Mouse (Mus musculus) CH12.LX (cell line): ENCODE results near the gene Grin2a. TPM values are rescaled to one million over a fixed set of nuclear protein-coding genes. Genes with fewer than 3 reads are reported as not detected.

Experiments
- DNase-seq: peaks from one replicate; pipeline ENCODE4 v3.0.0-alpha.2; 2013; ENCODE audit errors: extremely low read depth
- H3K27ac ChIP-seq: 2 replicates; pipeline ENCODE4 v1.5.1; 2012; ENCODE audit warnings: low read depth, mild to moderate bottlenecking, control low read depth, moderate library complexity; ENCODE audit not compliant: insufficient read depth
- H3K27me3 ChIP-seq: replicated peaks from 2 replicates; pipeline ENCODE3; 2012; ENCODE audit warnings: inconsistent platforms
- H3K36me3 ChIP-seq, 2 experiments: replicated peaks in 1 of 2; 2 replicates each; pipeline versions ENCODE3 to v1.6.1; 2012; ENCODE audit warnings: inconsistent platforms in 1 of 2, low read length in 1 of 2, mild to moderate bottlenecking in 1 of 2, mixed read lengths in 1 of 2, moderate library complexity in 1 of 2; ENCODE audit not compliant: control insufficient read depth in 1 of 2, insufficient read depth in 1 of 2
- H3K4me1 ChIP-seq, 2 experiments: 2 replicates each; pipeline ENCODE4 v1.6.1; 2012; ENCODE audit warnings: inconsistent platforms in 1 of 2, moderate library complexity in 1 of 2; ENCODE audit not compliant: insufficient read depth in 2 of 2, control insufficient read depth in 1 of 2
- H3K4me2 ChIP-seq: 2 replicates; pipeline ENCODE4 v1.6.1; 2012; ENCODE audit warnings: low read depth, mild to moderate bottlenecking, control low read depth; ENCODE audit not compliant: poor library complexity, insufficient read depth, severe bottlenecking
- H3K4me3 ChIP-seq, 3 experiments: fragments of 150-350 bp in 1 of 3; sonication (generic) in 1 of 3; replicated peaks in 1 of 3; 2 replicates each; pipeline versions ENCODE3 to v1.5.1; 2011 to 2012; ENCODE audit warnings: low read depth in 2 of 3, low read length in 2 of 3, mild to moderate bottlenecking in 2 of 3, moderate library complexity in 2 of 3, control low read depth in 1 of 3, improper control_type of control experiment in 1 of 3, inconsistent platforms in 1 of 3, mixed read lengths in 1 of 3; ENCODE audit not compliant: poor library complexity in 1 of 3
- H3K79me2 ChIP-seq: replicated peaks from 2 replicates; pipeline ENCODE4 v1.6.1; 2012; ENCODE audit warnings: mild to moderate bottlenecking, moderate library complexity; ENCODE audit not compliant: control insufficient read depth, poor library complexity, insufficient read depth, severe bottlenecking; ENCODE audit errors: extremely low read depth
- H3K9ac ChIP-seq: 2 replicates; pipeline ENCODE4 v1.6.1; 2012; ENCODE audit warnings: low read depth, mild to moderate bottlenecking, control low read depth, moderate library complexity; ENCODE audit not compliant: insufficient read depth
- H3K9me3 ChIP-seq: replicated peaks from 2 replicates; pipeline ENCODE3; 2012; ENCODE audit warnings: low read length, inconsistent platforms, mixed read lengths
- BHLHE40 ChIP-seq: IDR thresholded peaks from 2 replicates; pipeline ENCODE4 v1.6.1; 2011; ENCODE audit warnings: mild to moderate bottlenecking, low read depth, low read length, improper control_type of control experiment
- CHD1 ChIP-seq: IDR thresholded peaks from 2 replicates; pipeline ENCODE4 v1.6.1; 2012; ENCODE audit warnings: low read depth, low read length, improper control_type of control experiment, inconsistent platforms
- CTCF ChIP-seq, 2 experiments: IDR thresholded peaks in 1 of 2; conservative IDR thresholded peaks in 1 of 2; 2 replicates each; pipeline ENCODE4 v1.5.1; 2011 to 2012; ENCODE audit warnings: low read depth in 2 of 2, low read length in 2 of 2, improper control_type of control experiment in 1 of 2, inconsistent platforms in 1 of 2, mild to moderate bottlenecking in 1 of 2, moderate library complexity in 1 of 2
- E2F4 ChIP-seq: IDR thresholded peaks from 2 replicates; pipeline ENCODE4 v1.6.1; 2011; ENCODE audit warnings: low read depth, low read length, improper control_type of control experiment; ENCODE audit not compliant: insufficient replicate concordance
- EP300 ChIP-seq: IDR thresholded peaks from 2 replicates; pipeline ENCODE4 v1.6.1; 2011; ENCODE audit warnings: low read length, improper control_type of control experiment
- ETS1 ChIP-seq: conservative IDR thresholded peaks from 2 replicates; pipeline ENCODE4 v1.6.1; 2012; ENCODE audit warnings: low read depth, mild to moderate bottlenecking, inconsistent platforms, low read length, improper control_type of control experiment, moderate library complexity
- JUND ChIP-seq: conservative IDR thresholded peaks from 2 replicates; pipeline ENCODE4 v1.6.1; 2011; ENCODE audit warnings: low read depth, low read length, improper control_type of control experiment
- MAFK ChIP-seq: IDR thresholded peaks from 2 replicates; pipeline ENCODE4 v1.6.1; 2011; ENCODE audit warnings: low read length, improper control_type of control experiment; ENCODE audit not compliant: insufficient replicate concordance
- MAZ ChIP-seq: IDR thresholded peaks from 2 replicates; pipeline ENCODE4 v1.6.1; 2012; ENCODE audit warnings: low read depth, mild to moderate bottlenecking, inconsistent platforms, low read length, improper control_type of control experiment, moderate library complexity
- MYC ChIP-seq: IDR thresholded peaks from 2 replicates; pipeline ENCODE4 v1.6.1; 2011; ENCODE audit warnings: low read depth, mild to moderate bottlenecking, improper control_type of control experiment, low read length
- NELFE ChIP-seq: IDR thresholded peaks from 2 replicates; pipeline ENCODE4 v1.6.1; 2011; ENCODE audit warnings: low read depth, low read length, improper control_type of control experiment
- RAD21 ChIP-seq: IDR thresholded peaks from 2 replicates; pipeline ENCODE4 v1.6.1; 2011; ENCODE audit warnings: low read depth, mild to moderate bottlenecking, low read length, improper control_type of control experiment, moderate library complexity
- TBP ChIP-seq: conservative IDR thresholded peaks from 2 replicates; pipeline ENCODE4 v1.6.1; 2011; ENCODE audit warnings: low read depth, low read length, improper control_type of control experiment
- ZKSCAN1 ChIP-seq: IDR thresholded peaks from 2 replicates; pipeline ENCODE4 v1.6.1; 2012; ENCODE audit warnings: low read depth, inconsistent platforms, low read length, improper control_type of control experiment, borderline replicate concordance
- ZNF384 ChIP-seq: IDR thresholded peaks from 2 replicates; pipeline ENCODE4 v1.6.1; 2012; ENCODE audit warnings: low read depth, low read length, improper control_type of control experiment, inconsistent platforms
- dilution Hi-C: fragments of 300-500 bp; cut with MboI; formaldehyde crosslinking; loops from 2 replicates; pipeline ENCODE4 v1.14.3; 2020; ENCODE audit warnings: low sequenced_read_pairs; ENCODE audit not compliant: extremely low pct_unique_long_range_greater_than_20kb, extremely low pct_ligation_motif_present
- in situ Hi-C: fragments of 300-500 bp; cut with MboI; formaldehyde crosslinking; loops from 3 replicates; pipeline ENCODE4 v1.14.3; 2019; ENCODE audit warnings: low sequenced_read_pairs, low pct_ligation_motif_present, low pct_unique_long_range_greater_than_20kb, mixed read lengths
- polyA plus RNA-seq: library from polyadenylated mRNA; unstranded; fragments of >175 nt; gene quantifications from 2 replicates; pipeline ENCODE4 v1.2.1, GENCODE M21; 2012; ENCODE audit warnings: low read depth; ENCODE audit not compliant: insufficient read length
- total RNA-seq, 2 experiments: library from RNA; depleted of rRNA; stranded (reverse); fragments of 300-350 nt in 1 of 2; fragments of >200 nt in 1 of 2; gene quantifications; 2 replicates each; pipeline ENCODE4 v1.2.3; 2012 to 2014

The Grin2a gene
- total and polyA plus RNA-seq, 3 experiments, result not detected

GRCm38 (mm10) chr16:9533564-9534332 lies 461.6 kb downstream of the Grin2a start:
- Histone ChIP-seq H3K27me3 (no peaks in the 10 kb centered on the region), H3K79me2 (no peaks in the 10 kb centered on the region), H3K4me3 (no peak overlapping the region), H3K27ac (no peak overlapping the region), H3K4me2 (no peak overlapping the region), H3K9me3 (no peaks in the 10 kb centered on the region), H3K36me3 (no peaks in the 10 kb centered on the region), H3K4me1 (no peaks in the 10 kb centered on the region), H3K9ac (no peak overlapping the region)
- dilution Hi-C loops, result no loop called here
- in situ Hi-C loops, result no loop called here
- no peak for DNase-seq
- TF ChIP-seq CTCF (conservative IDR thresholded peaks at IDR 0.05 in 1 of 2, IDR thresholded peaks at IDR 0.05 in 1 of 2; ENCODE audit: low read depth in 2 of 2, low read length in 2 of 2), result no peak
- TF ChIP-seq JUND, result no peak
- TF ChIP-seq E2F4, result no peak
- no peak for TF ChIP-seq MYC
- TF ChIP-seq RAD21, result no peak
- no peak for TF ChIP-seq NELFE
- TF ChIP-seq EP300, result no peak
- no peak for TF ChIP-seq BHLHE40
- no peak for TF ChIP-seq TBP
- TF ChIP-seq ETS1, result no peak
- TF ChIP-seq CHD1, result no peak
- no peak for TF ChIP-seq ZNF384
- no peak for TF ChIP-seq MAFK

GRCm38 (mm10) chr16:9532843-9533532 lies 462.4 kb downstream of the Grin2a start:
- Histone ChIP-seq H3K4me2 (no peak overlapping the region), H3K9ac (no peak overlapping the region), H3K79me2 (no peaks in the 10 kb centered on the region), H3K9me3 (no peaks in the 10 kb centered on the region), H3K36me3 (no peaks in the 10 kb centered on the region), H3K27ac (no peak overlapping the region), H3K4me3 (no peak overlapping the region), H3K4me1 (no peaks in the 10 kb centered on the region), H3K27me3 (no peaks in the 10 kb centered on the region)
- in situ Hi-C loops (no loop called here), dilution Hi-C loops (no loop called here)
- no peak for TF ChIP-seq MAFK
- no peak for TF ChIP-seq MAZ
- TF ChIP-seq JUND, result no peak
- TF ChIP-seq ZKSCAN1, result no peak
- no peak for TF ChIP-seq NELFE
- TF ChIP-seq, all 38 proteins: peak for 0
- no peak for DNase-seq
